Mouse (Mus musculus): ENCODE measurements around the gene Mcpt2. TPM values are rescaled to one million over a fixed set of nuclear protein-coding genes. Genes with fewer than 3 reads are reported as not detected.
"Not testable (repeated sequence)": the region's sequence is repeated elsewhere in the genome, so short reads cannot be mapped to it uniquely, and the experiment has no call there.

The Mcpt2 gene
- polyA plus RNA-seq (2014; fragmentation: Nextera tagmentation; extraction: Ambion mirVana): not detected in 2 replicates

- WGBS: 77% methylated on average over 1 of the region's 1 CpGs
- H3K27me3 ChIP-seq (ENCODE audit: control insufficient read depth, insufficient read depth, low read length); H3K4me1 ChIP-seq (ENCODE audit: control insufficient read depth, insufficient read depth, low read length); H3K4me2 ChIP-seq (replicated peaks; ENCODE audit: low read depth, low read length); H3K9ac ChIP-seq (ENCODE audit: low read depth, low read length); H3K27ac ChIP-seq (ENCODE audit: low read depth, low read length); ATAC-seq (ENCODE audit: low FRiP score, low TSS enrichment); H3K9me3 ChIP-seq (ENCODE audit: control insufficient read depth, low read length); H3K4me3 ChIP-seq (ENCODE audit: low read length); H3K36me3 ChIP-seq (ENCODE audit: control insufficient read depth, insufficient read depth, low read length): not testable (repeated sequence)
Observed at GRCm38 (mm10) chr14:56041792-56042191, at the start of gene Mcpt2. Gene Mcpt2, plus strand, starts transcription at chr14:56042041.

DNA sequence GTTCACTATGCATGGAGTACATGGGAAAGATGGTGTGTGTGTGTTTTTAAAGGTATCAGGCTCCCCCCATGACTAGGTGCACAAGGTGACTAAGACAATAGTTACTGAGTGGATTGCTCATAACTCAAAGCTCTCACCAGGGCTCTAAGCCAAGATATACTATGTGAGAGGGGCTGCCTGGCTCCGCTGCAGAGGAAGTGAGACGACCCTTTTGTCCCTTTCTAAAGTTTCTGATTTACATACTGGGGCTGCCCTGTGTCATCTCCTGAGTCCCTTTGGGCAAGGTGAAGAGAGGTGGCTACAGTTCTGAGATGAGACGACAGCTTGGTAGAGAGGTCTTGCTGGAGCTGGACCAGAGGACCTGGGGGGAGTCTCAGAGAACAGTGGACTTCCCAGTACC, 28.7 kb upstream of the Mcpt2 start:
- H3K4me3 ChIP-seq (ENCODE audit: low read length): no peak overlapping the region
- 41% methylated on average over 3 of the region's 3 CpGs for WGBS
- no peaks in the 10 kb centered on the region for H3K36me3 ChIP-seq (ENCODE audit: control insufficient read depth, insufficient read depth, low read length)
- no peaks in the 10 kb centered on the region for H3K9me3 ChIP-seq (ENCODE audit: control insufficient read depth, low read length)
- H3K27ac ChIP-seq (ENCODE audit: low read depth, low read length): no peak overlapping the region
- H3K4me1 ChIP-seq (ENCODE audit: control insufficient read depth, insufficient read depth, low read length): no peaks in the 10 kb centered on the region
- no peak for ATAC-seq (ENCODE audit: low FRiP score, low TSS enrichment)
- H3K9ac ChIP-seq (ENCODE audit: low read depth, low read length): no peak overlapping the region
- H3K4me2 ChIP-seq (replicated peaks; ENCODE audit: low read depth, low read length): no peak overlapping the region
- no peaks in the 10 kb centered on the region for H3K27me3 ChIP-seq (ENCODE audit: control insufficient read depth, insufficient read depth, low read length)

DNA sequence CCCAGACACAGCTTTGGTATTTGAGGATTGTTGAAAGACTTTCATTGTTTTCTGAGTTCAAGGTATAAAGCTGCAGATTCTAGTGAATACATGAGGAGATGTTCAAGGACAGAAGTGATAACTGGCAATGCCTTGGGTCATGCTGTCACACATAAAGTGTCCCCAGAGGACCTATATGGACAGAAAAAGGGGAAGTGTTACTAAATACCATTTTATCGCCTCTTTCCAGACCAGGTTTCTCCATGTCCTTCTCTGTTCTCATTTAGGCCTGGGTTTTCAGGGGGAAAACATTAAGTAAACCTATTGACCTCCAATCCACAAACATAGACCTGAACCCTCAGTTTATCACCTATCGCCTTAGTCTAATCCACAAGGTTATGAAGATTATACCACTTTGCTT, 27.9 kb upstream of the Mcpt2 start:
- no peak overlapping the region for H3K4me2 ChIP-seq (replicated peaks; ENCODE audit: low read depth, low read length)
- no peak for ATAC-seq (ENCODE audit: low FRiP score, low TSS enrichment)
- 89% methylated on average over 2 of the region's 2 CpGs for WGBS
- H3K9ac ChIP-seq (ENCODE audit: low read depth, low read length): no peak overlapping the region
- H3K4me3 ChIP-seq (ENCODE audit: low read length): no peak overlapping the region
- H3K4me1 ChIP-seq (ENCODE audit: control insufficient read depth, insufficient read depth, low read length): no peaks in the 10 kb centered on the region
- H3K27me3 ChIP-seq (ENCODE audit: control insufficient read depth, insufficient read depth, low read length): no peaks in the 10 kb centered on the region
- H3K9me3 ChIP-seq (ENCODE audit: control insufficient read depth, low read length): no peaks in the 10 kb centered on the region
- no peaks in the 10 kb centered on the region for H3K36me3 ChIP-seq (ENCODE audit: control insufficient read depth, insufficient read depth, low read length)
- H3K27ac ChIP-seq (ENCODE audit: low read depth, low read length): no peak overlapping the region

GRCm38 (mm10) chr14:56017671-56018070, 24.2 kb upstream of the Mcpt2 start, which contains the start of gene Mcpt1:
Gene Mcpt1, plus strand, starts transcription at chr14:56017971.
- not testable (repeated sequence) for H3K4me3 ChIP-seq (ENCODE audit: low read length); H3K9ac ChIP-seq (ENCODE audit: low read depth, low read length); H3K4me2 ChIP-seq (replicated peaks; ENCODE audit: low read depth, low read length); H3K27ac ChIP-seq (ENCODE audit: low read depth, low read length); H3K4me1 ChIP-seq (ENCODE audit: control insufficient read depth, insufficient read depth, low read length); H3K9me3 ChIP-seq (ENCODE audit: control insufficient read depth, low read length); H3K27me3 ChIP-seq (ENCODE audit: control insufficient read depth, insufficient read depth, low read length); H3K36me3 ChIP-seq (ENCODE audit: control insufficient read depth, insufficient read depth, low read length); ATAC-seq (ENCODE audit: low FRiP score, low TSS enrichment)
- 79% methylated on average over 3 of the region's 3 CpGs for WGBS

GRCm38 (mm10) chr14:56019446-56019845, 22.4 kb upstream of the Mcpt2 start:
- no peak overlapping the region for H3K9ac ChIP-seq (ENCODE audit: low read depth, low read length)
- H3K27me3 ChIP-seq (ENCODE audit: control insufficient read depth, insufficient read depth, low read length): no peaks in the 10 kb centered on the region
- no peak overlapping the region for H3K4me2 ChIP-seq (replicated peaks; ENCODE audit: low read depth, low read length)
- no peaks in the 10 kb centered on the region for H3K36me3 ChIP-seq (ENCODE audit: control insufficient read depth, insufficient read depth, low read length)
- 68% methylated on average over 1 of the region's 1 CpGs for WGBS
- ATAC-seq (ENCODE audit: low FRiP score, low TSS enrichment): no peak
- H3K4me1 ChIP-seq (ENCODE audit: control insufficient read depth, insufficient read depth, low read length): no peaks in the 10 kb centered on the region
- no peaks in the 10 kb centered on the region for H3K9me3 ChIP-seq (ENCODE audit: control insufficient read depth, low read length)
- H3K4me3 ChIP-seq (ENCODE audit: low read length): no peak overlapping the region
- no peak overlapping the region for H3K27ac ChIP-seq (ENCODE audit: low read depth, low read length)

- WGBS: 78% methylated on average over 3 of the region's 4 CpGs
Observed at GRCm38 (mm10) chr14:56021305-56021704, 20.5 kb upstream of the Mcpt2 start.

DNA sequence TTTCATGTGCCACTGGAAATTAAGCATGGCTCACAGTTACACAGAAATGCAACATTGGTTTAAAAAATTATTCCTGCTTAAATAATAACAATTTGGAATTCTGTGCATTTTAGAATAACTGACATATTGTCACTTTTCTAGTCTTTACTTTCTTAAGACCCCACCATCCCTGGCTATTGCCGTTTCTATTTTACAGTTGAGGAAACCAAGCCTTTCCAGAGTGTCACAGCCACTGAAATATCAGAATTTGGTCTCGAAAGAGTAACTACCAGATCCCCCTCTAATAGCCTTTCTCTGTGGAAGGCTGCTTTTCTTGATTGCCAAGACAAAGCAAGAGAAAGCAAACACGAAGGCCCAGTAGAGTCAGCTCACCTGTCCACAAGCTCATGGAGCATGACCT, 11.4 kb upstream of the Mcpt2 start, which contains the start of gene Mcpt9:
TSS of gene Mcpt9 (minus strand) at position 101 of the 400 bp plus-strand sequence.
- not testable (repeated sequence) for H3K4me2 ChIP-seq (replicated peaks; ENCODE audit: low read depth, low read length); H3K27ac ChIP-seq (ENCODE audit: low read depth, low read length); H3K9ac ChIP-seq (ENCODE audit: low read depth, low read length); H3K4me3 ChIP-seq (ENCODE audit: low read length); H3K4me1 ChIP-seq (ENCODE audit: control insufficient read depth, insufficient read depth, low read length); H3K27me3 ChIP-seq (ENCODE audit: control insufficient read depth, insufficient read depth, low read length); H3K36me3 ChIP-seq (ENCODE audit: control insufficient read depth, insufficient read depth, low read length); ATAC-seq (ENCODE audit: low FRiP score, low TSS enrichment); H3K9me3 ChIP-seq (ENCODE audit: control insufficient read depth, low read length)
- whole genome bisulfite sequencing: 73% methylated on average over 3 of the region's 3 CpGs

More at GRCm38 (mm10) chr14:56021305-56021704, 20.5 kb upstream of the Mcpt2 start:
- H3K4me3 ChIP-seq (ENCODE audit: low read length); H3K36me3 ChIP-seq (ENCODE audit: control insufficient read depth, insufficient read depth, low read length); H3K27ac ChIP-seq (ENCODE audit: low read depth, low read length); H3K4me2 ChIP-seq (replicated peaks; ENCODE audit: low read depth, low read length); H3K9me3 ChIP-seq (ENCODE audit: control insufficient read depth, low read length); H3K4me1 ChIP-seq (ENCODE audit: control insufficient read depth, insufficient read depth, low read length); H3K27me3 ChIP-seq (ENCODE audit: control insufficient read depth, insufficient read depth, low read length); ATAC-seq (ENCODE audit: low FRiP score, low TSS enrichment); H3K9ac ChIP-seq (ENCODE audit: low read depth, low read length): not testable (repeated sequence)

DNA sequence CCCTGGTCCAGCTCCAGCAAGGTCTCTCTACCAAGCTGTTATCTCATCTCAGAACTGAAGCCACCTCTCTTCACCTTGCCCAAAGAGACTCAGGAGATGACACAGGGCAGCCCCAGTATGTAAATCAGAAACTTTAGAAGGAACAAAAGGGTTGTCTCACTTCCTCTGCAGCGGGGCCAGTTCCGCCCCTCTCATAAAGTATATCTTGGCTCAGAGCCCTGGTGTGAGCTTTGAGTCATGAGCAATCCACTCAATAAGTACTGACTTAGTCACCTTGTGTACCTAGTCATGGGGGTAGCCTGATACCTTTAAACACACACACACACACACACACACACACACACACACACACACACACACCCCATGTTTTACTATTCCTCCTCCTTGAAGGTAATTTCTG, 7.4 kb upstream of the Mcpt2 start:
- Histone ChIP-seq H3K4me2 (replicated peaks; ENCODE audit: low read depth, low read length) (no peak overlapping the region), H3K4me1 (ENCODE audit: control insufficient read depth, insufficient read depth, low read length) (no peaks in the 10 kb centered on the region), H3K27ac (ENCODE audit: low read depth, low read length) (no peak overlapping the region), H3K27me3 (ENCODE audit: control insufficient read depth, insufficient read depth, low read length) (no peaks in the 10 kb centered on the region), H3K4me3 (ENCODE audit: low read length) (no peak overlapping the region), H3K9ac (ENCODE audit: low read depth, low read length) (no peak overlapping the region), H3K9me3 (ENCODE audit: control insufficient read depth, low read length) (no peaks in the 10 kb centered on the region), H3K36me3 (ENCODE audit: control insufficient read depth, insufficient read depth, low read length) (no peaks in the 10 kb centered on the region)
- 64% methylated on average over 2 of the region's 2 CpGs for WGBS
- ATAC-seq (ENCODE audit: low FRiP score, low TSS enrichment): no peak

DNA sequence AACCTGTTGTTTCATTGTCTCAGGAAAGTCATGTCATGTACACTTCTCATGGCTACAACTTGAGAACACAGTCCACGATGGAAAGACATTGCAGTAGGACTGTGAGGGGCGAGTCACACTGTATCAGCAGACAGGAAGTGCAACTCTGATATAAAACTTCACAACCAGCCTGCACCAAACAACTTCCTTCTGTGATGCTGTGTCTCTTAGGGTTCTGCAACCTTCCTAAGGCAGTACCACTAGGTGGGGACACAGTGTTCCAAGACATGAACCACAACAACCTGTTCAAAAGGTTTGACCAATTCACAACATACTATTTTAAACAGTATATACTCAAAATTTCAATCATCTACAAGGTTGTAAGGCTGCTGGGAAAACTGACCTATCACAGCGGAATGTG, 13.6 kb downstream of the Mcpt2 start:
- Histone ChIP-seq H3K27me3 (ENCODE audit: control insufficient read depth, insufficient read depth, low read length) (no peaks in the 10 kb centered on the region), H3K4me3 (ENCODE audit: low read length) (no peak overlapping the region), H3K9ac (ENCODE audit: low read depth, low read length) (no peak overlapping the region), H3K27ac (ENCODE audit: low read depth, low read length) (no peak overlapping the region), H3K9me3 (ENCODE audit: control insufficient read depth, low read length) (no peaks in the 10 kb centered on the region), H3K36me3 (ENCODE audit: control insufficient read depth, insufficient read depth, low read length) (no peaks in the 10 kb centered on the region), H3K4me1 (ENCODE audit: control insufficient read depth, insufficient read depth, low read length) (no peaks in the 10 kb centered on the region), H3K4me2 (replicated peaks; ENCODE audit: low read depth, low read length) (no peak overlapping the region)
- WGBS: 87% methylated on average over 3 of the region's 3 CpGs
- no peak for ATAC-seq (ENCODE audit: low FRiP score, low TSS enrichment)
